Mouse (Mus musculus) C2C12 (cell line): Measurements from ENCODE around the gene Txndc12.

Source experiments
- CTCF ChIP-seq: IDR thresholded peaks from one replicate; pipeline ENCODE4 v1.5.1; 2011; ENCODE audit not compliant: control insufficient read depth, insufficient read depth, insufficient read length
- MAX ChIP-seq: IDR thresholded peaks from one replicate; pipeline ENCODE4 v1.6.1; 2011; ENCODE audit warnings: mild to moderate bottlenecking, control low read depth

DNA sequence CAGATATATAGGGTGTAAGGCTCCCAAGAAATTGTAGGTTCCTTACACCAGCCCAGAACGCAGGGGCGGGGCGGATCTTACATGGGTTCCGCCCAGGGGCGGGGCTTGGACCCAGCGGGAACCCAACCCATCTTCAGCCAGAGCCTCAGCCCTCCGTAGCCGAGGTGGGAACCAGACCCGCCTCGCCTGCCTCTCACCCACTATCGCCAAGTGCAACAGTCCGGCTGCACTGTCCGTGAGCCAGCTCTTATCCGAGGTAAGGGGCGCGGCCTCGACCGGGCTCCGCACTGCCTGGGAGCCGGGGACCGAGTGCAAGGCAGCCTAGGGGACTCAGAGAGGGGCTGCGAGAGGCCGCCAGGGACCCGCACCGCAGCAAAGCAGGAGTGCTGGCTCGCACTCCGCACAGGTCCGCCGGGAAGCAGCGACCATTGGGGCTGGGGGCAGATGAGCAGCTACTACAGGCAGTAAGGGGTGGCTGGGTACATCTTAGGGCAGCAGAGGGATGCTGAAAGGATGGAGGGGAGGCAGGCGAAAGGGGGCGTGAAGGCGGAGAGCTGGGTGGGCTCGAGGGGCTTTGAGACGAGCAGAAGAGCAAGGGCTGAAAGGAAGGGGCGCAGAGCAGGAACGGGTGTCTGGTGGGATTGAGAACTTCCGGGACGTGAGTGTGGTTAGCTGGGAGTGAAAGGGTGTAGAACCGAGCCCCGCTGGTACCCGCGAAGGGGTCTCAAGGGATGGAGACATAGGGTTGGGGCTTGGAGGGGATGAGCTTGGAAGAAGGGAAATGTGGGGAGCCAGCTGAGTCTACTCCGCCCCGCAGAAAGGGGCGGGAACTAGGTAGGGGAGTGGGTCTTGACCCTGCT is 44.8 kb downstream of the Txndc12 start, which contains the start of gene Rab3b:
- TF ChIP-seq CTCF (no peak), MAX (no peak)
